In genomic region chr7:111896255-111896654, GRCm38 (mm10) we compare ENCODE assay signal across 9 mouse cellular contexts.
DNase-seq lines count a peak whose midpoint lies in the region; ATAC-seq lines count a peak whose summit lies in the region.
"Had no signal": no experiment of that assay in that cellular context is flagged by ENCODE, and none has a peak within 500 bp of the region (broad histone marks: within the 10 kb centered on the region; RNA-seq: fewer than 3 reads in every experiment).

No protein-coding gene starts in this region.

- no peak for DNase-seq in hindbrain, embryonic 10.5 days (ENCODE audit: low spot score)
- peak; percentile 46 for DNase-seq in adrenal gland, postnatal 25 days
- peak; percentile 75 to 82 for DNase-seq in frontal cortex, adult 2 months (ENCODE audit: extremely low spot score in 1 of 2, low spot score in 1 of 2)
- peak; percentile 92 to 98 for DNase-seq in layer of hippocampus, adult 18-20 months (ENCODE audit: low spot score in 2 of 2)
- peak; percentile 48 for DNase-seq in lung, postnatal 25 days (ENCODE audit: low spot score)
- DNase-seq in urinary bladder, postnatal 36 days (ENCODE audit: low spot score in 2 of 2): peak; percentile 16 to 55
- no peak for DNase-seq in spleen, postnatal 36 days (ENCODE audit: low spot score in 2 of 2)
- DNase-seq: liver, embryonic 13.5 days had no signal

- H3K36me3 ChIP-seq in hindbrain, embryonic 12.5 days: no peaks in the 10 kb centered on the region
- no peaks in the 10 kb centered on the region for H3K36me3 ChIP-seq in hindbrain, embryonic 10.5 days
- H3K36me3 ChIP-seq: liver, embryonic 13.5 days had no signal

- ATAC-seq in hindbrain, embryonic 12.5 days (ENCODE audit: low FRiP score): peak; percentile 76

- no peak overlapping the region for H3K27ac ChIP-seq in hindbrain, embryonic 12.5 days
- no peak overlapping the region for H3K27ac ChIP-seq in hindbrain, embryonic 10.5 days
- H3K27ac ChIP-seq: liver, embryonic 13.5 days had no signal

- H3K4me2 ChIP-seq in hindbrain, embryonic 12.5 days (replicated peaks): no peak overlapping the region
- H3K4me2 ChIP-seq: liver, embryonic 13.5 days had no signal

- no peaks in the 10 kb centered on the region; the same call in 1 of the 2 replicates for H3K9me3 ChIP-seq in hindbrain, embryonic 12.5 days (replicated peaks)
- no peaks in the 10 kb centered on the region; the same call in 1 of the 2 replicates for H3K9me3 ChIP-seq in hindbrain, embryonic 10.5 days
- H3K9me3 ChIP-seq: liver, embryonic 13.5 days had no signal

- H3K27me3 ChIP-seq in hindbrain, embryonic 12.5 days: no peaks in the 10 kb centered on the region
- no peaks in the 10 kb centered on the region for H3K27me3 ChIP-seq in hindbrain, embryonic 10.5 days (ENCODE audit: insufficient read depth, poor library complexity, severe bottlenecking)
- H3K27me3 ChIP-seq: liver, embryonic 13.5 days had no signal

- 64% methylated on average over 5 of the region's 5 CpGs for WGBS in hindbrain, embryonic 12.5 days
- WGBS in hindbrain, embryonic 10.5 days: 86% methylated on average over 5 of the region's 5 CpGs

- H3K4me1 ChIP-seq in hindbrain, embryonic 12.5 days: peaks cover 7% of the 10 kb centered on the region; the same call in 1 of the 2 replicates
- H3K4me1 ChIP-seq in hindbrain, embryonic 10.5 days (replicated peaks): no peaks in the 10 kb centered on the region
- H3K4me1 ChIP-seq: liver, embryonic 13.5 days had no signal

- H3K4me3 ChIP-seq in hindbrain, embryonic 12.5 days: no peak overlapping the region
- H3K4me3 ChIP-seq in hindbrain, embryonic 10.5 days: no peak overlapping the region
- H3K4me3 ChIP-seq: liver, embryonic 13.5 days had no signal

- no peak overlapping the region for H3K9ac ChIP-seq in hindbrain, embryonic 12.5 days
- H3K9ac ChIP-seq: liver, embryonic 13.5 days had no signal

Comparison
In these comparisons a context has a peak if more than half of its experiments do, and no peak if none do; other contexts are left out.
1. DNase-seq: peak in adrenal gland, postnatal 25 days (single experiment), frontal cortex, adult 2 months (2 of 2), layer of hippocampus, adult 18-20 months (2 of 2), lung, postnatal 25 days (single experiment) and urinary bladder, postnatal 36 days (2 of 2); none in hindbrain, embryonic 10.5 days (single experiment) and spleen, postnatal 36 days (0 of 2).